In the genomic region with DNA sequence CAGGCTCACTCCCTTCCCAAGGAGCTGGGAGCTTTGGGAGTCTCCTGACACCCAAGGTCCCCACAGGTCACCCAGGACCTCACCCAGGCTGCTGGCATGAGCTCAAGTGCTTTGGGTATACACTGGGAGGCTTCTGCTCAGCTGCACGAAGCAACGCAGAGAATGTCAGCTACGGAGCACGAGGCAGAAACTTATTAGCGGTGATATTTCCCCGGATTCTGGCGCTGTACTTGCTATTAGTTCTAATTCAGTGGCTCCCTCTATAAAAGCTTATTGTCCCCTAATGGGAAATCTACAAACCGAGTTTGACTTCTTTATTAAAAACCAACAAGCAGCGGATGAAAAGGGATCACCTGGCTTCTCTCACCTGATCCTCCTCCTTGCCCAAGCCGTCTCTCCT, we compare ENCODE assay signal across 31 mouse cellular contexts. TPM values are rescaled to one million over a fixed set of nuclear protein-coding genes. Genes with fewer than 3 reads are reported as not detected.
DNase-seq lines count a peak whose midpoint lies in the region; ATAC-seq lines count a peak whose summit lies in the region.
"Had no signal": no experiment of that assay in that cellular context is flagged by ENCODE, and none has a peak within 500 bp of the region (broad histone marks: within the 10 kb centered on the region; RNA-seq: fewer than 3 reads in every experiment).

No protein-coding gene starts in this region.

- no peak for DNase-seq in midbrain, embryonic 11.5 days (ENCODE audit: low spot score, missing footprints)
- peak; percentile 81 for DNase-seq in Muller cell, postnatal 12 days (ENCODE audit: inconsistent ontology term)
- DNase-seq in hindbrain, embryonic 14.5 days (ENCODE audit: low spot score) = peak; percentile 62
- DNase-seq in adrenal gland, adult (ENCODE audit: inconsistent age in 2 of 2, low spot score in 1 of 2) = no peak
- DNase-seq in adrenal gland, postnatal 36 days = no peak
- DNase-seq in thymus, postnatal 25 days = no peak
- DNase-seq: adrenal gland, postnatal 14 days; B cell, adult 2 months; cerebellum, adult 18-20 months; gastrocnemius, adult 2 months; gastrocnemius, postnatal 36 days; heart, adult 18-20 months; heart, postnatal 4 days; kidney, adult 18-20 months; kidney, postnatal 36 days; lung, embryonic 14.5 days; lung, postnatal 14 days; right cerebral cortex, postnatal 14 days had no signal

- 45% methylated on average over 10 of the region's 10 CpGs for WGBS in midbrain, embryonic 13.5 days
- 65% methylated on average over 10 of the region's 10 CpGs for WGBS in midbrain, embryonic 11.5 days
- WGBS in hindbrain, embryonic 14.5 days = 26% methylated on average over 10 of the region's 10 CpGs
- 33% methylated on average over 10 of the region's 10 CpGs for WGBS in neural tube, embryonic 14.5 days

- no peak overlapping the region; the same call in 1 of the 2 replicates for H3K9ac ChIP-seq in midbrain, embryonic 13.5 days (replicated peaks)
- H3K9ac ChIP-seq in midbrain, embryonic 11.5 days (ENCODE audit: low read length) = no peak overlapping the region
- no peak overlapping the region for H3K9ac ChIP-seq in hindbrain, embryonic 14.5 days
- no peak overlapping the region for H3K9ac ChIP-seq in neural tube, embryonic 14.5 days (replicated peaks; ENCODE audit: low read depth, low read length)
- H3K9ac ChIP-seq: embryonic facial prominence, embryonic 15.5 days; forebrain, embryonic 12.5 days; kidney, embryonic 15.5 days; limb, embryonic 12.5 days; liver, embryonic 15.5 days; lung, embryonic 14.5 days had no signal

- no peaks in the 10 kb centered on the region for H3K36me3 ChIP-seq in midbrain, embryonic 13.5 days
- no peaks in the 10 kb centered on the region for H3K36me3 ChIP-seq in midbrain, embryonic 11.5 days (ENCODE audit: control insufficient read depth, insufficient read depth, low read length)
- no peaks in the 10 kb centered on the region for H3K36me3 ChIP-seq in hindbrain, embryonic 14.5 days (replicated peaks; ENCODE audit: control insufficient read depth, insufficient read depth)
- H3K36me3 ChIP-seq in neural tube, embryonic 14.5 days (ENCODE audit: control insufficient read depth, insufficient read depth, low read length) = no peaks in the 10 kb centered on the region
- H3K36me3 ChIP-seq: embryonic facial prominence, embryonic 10.5 days; embryonic facial prominence, embryonic 15.5 days; forebrain, embryonic 12.5 days; kidney, embryonic 15.5 days; limb, embryonic 12.5 days; liver, embryonic 15.5 days had no signal

- H3K4me3 ChIP-seq in midbrain, embryonic 13.5 days (replicated peaks) = no peak overlapping the region
- H3K4me3 ChIP-seq in midbrain, embryonic 11.5 days (ENCODE audit: low read depth, low read length) = no peak overlapping the region
- H3K4me3 ChIP-seq in hindbrain, embryonic 14.5 days (replicated peaks; ENCODE audit: low read length) = no peak overlapping the region
- H3K4me3 ChIP-seq in neural tube, embryonic 14.5 days (ENCODE audit: low read depth, low read length) = no peak overlapping the region
- H3K4me3 ChIP-seq: embryonic facial prominence, embryonic 10.5 days; embryonic facial prominence, embryonic 15.5 days; forebrain, embryonic 12.5 days; gastrocnemius, adult 2 months; kidney, embryonic 15.5 days; layer of hippocampus, adult 2 months; left cerebral cortex, adult 2 months; limb, embryonic 12.5 days; liver, embryonic 15.5 days had no signal

- peak overlapping the region; percentile 30; the same call in 1 of the 2 replicates for H3K27ac ChIP-seq in midbrain, embryonic 13.5 days
- no peak overlapping the region for H3K27ac ChIP-seq in midbrain, embryonic 11.5 days (ENCODE audit: low read depth, low read length)
- H3K27ac ChIP-seq in hindbrain, embryonic 14.5 days = no peak overlapping the region
- H3K27ac ChIP-seq in neural tube, embryonic 14.5 days (ENCODE audit: low read depth, low read length) = peak overlapping the region; percentile 57
- H3K27ac ChIP-seq: embryonic facial prominence, embryonic 10.5 days; embryonic facial prominence, embryonic 15.5 days; forebrain, embryonic 12.5 days; gastrocnemius, adult 2 months; kidney, embryonic 15.5 days; layer of hippocampus, adult 2 months; left cerebral cortex, adult 2 months; limb, embryonic 12.5 days; liver, embryonic 15.5 days had no signal

- H3K4me2 ChIP-seq in midbrain, embryonic 13.5 days (replicated peaks) = no peak overlapping the region
- H3K4me2 ChIP-seq in midbrain, embryonic 11.5 days = no peak overlapping the region
- H3K4me2 ChIP-seq in hindbrain, embryonic 14.5 days (replicated peaks) = peak overlapping the region; percentile 20; the same call in 1 of the 2 replicates
- H3K4me2 ChIP-seq in neural tube, embryonic 14.5 days (ENCODE audit: low read depth, low read length) = no peak overlapping the region
- H3K4me2 ChIP-seq: embryonic facial prominence, embryonic 15.5 days; forebrain, embryonic 12.5 days; heart, embryonic 11.5 days; kidney, embryonic 15.5 days; limb, embryonic 12.5 days; liver, embryonic 15.5 days; lung, embryonic 14.5 days had no signal

- peaks cover 8% of the 10 kb centered on the region; the same call in 1 of the 2 replicates for H3K27me3 ChIP-seq in midbrain, embryonic 13.5 days
- H3K27me3 ChIP-seq in midbrain, embryonic 11.5 days (ENCODE audit: control insufficient read depth, insufficient read depth, low read length) = no peaks in the 10 kb centered on the region; the same call in 1 of the 2 replicates
- no peaks in the 10 kb centered on the region for H3K27me3 ChIP-seq in hindbrain, embryonic 14.5 days (ENCODE audit: control insufficient read depth, insufficient read depth, low read length)
- H3K27me3 ChIP-seq in neural tube, embryonic 14.5 days (ENCODE audit: control insufficient read depth, insufficient read depth, low read length) = no peaks in the 10 kb centered on the region
- H3K27me3 ChIP-seq: embryonic facial prominence, embryonic 15.5 days; liver, embryonic 15.5 days had no signal

- no peak for ATAC-seq in midbrain, embryonic 13.5 days
- ATAC-seq in midbrain, embryonic 11.5 days (ENCODE audit: low FRiP score) = no peak
- no peak for ATAC-seq in hindbrain, embryonic 14.5 days (ENCODE audit: low FRiP score)
- ATAC-seq in neural tube, embryonic 14.5 days (ENCODE audit: low read depth) = no peak

- H3K4me1 ChIP-seq in midbrain, embryonic 13.5 days (replicated peaks) = peaks cover 21% of the 10 kb centered on the region
- H3K4me1 ChIP-seq in midbrain, embryonic 11.5 days (ENCODE audit: control insufficient read depth, insufficient read depth, low read length) = no peaks in the 10 kb centered on the region
- H3K4me1 ChIP-seq in hindbrain, embryonic 14.5 days (replicated peaks; ENCODE audit: control insufficient read depth, insufficient read depth, low read length) = peaks cover 16% of the 10 kb centered on the region; the same call in 1 of the 2 replicates
- peaks cover 19% of the 10 kb centered on the region; the same call in 1 of the 2 replicates for H3K4me1 ChIP-seq in neural tube, embryonic 14.5 days (ENCODE audit: control insufficient read depth, insufficient read depth, low read length)
- H3K4me1 ChIP-seq: embryonic facial prominence, embryonic 15.5 days; limb, embryonic 12.5 days; liver, embryonic 15.5 days had no signal

- peaks cover 11% of the 10 kb centered on the region for H3K9me3 ChIP-seq in midbrain, embryonic 13.5 days
- peaks cover 8% of the 10 kb centered on the region for H3K9me3 ChIP-seq in midbrain, embryonic 11.5 days (ENCODE audit: control insufficient read depth, low read length)
- H3K9me3 ChIP-seq in hindbrain, embryonic 14.5 days (ENCODE audit: control insufficient read depth, low read length) = peaks cover 11% of the 10 kb centered on the region
- H3K9me3 ChIP-seq in neural tube, embryonic 14.5 days (ENCODE audit: control insufficient read depth, low read length) = no peaks in the 10 kb centered on the region
- H3K9me3 ChIP-seq: embryonic facial prominence, embryonic 15.5 days; liver, embryonic 15.5 days had no signal

RNA-seq across cellular contexts. Expression of gene Gm17455, which starts 30.5 kb away (rescaled TPM):
- 4.9 and 7.9 TPM in 2 replicates for polyA plus RNA-seq in midbrain, embryonic 13.5 days (2015; fragmentation: Nextera tagmentation; extraction: Ambion mirVana)
- 3.0 and 3.7 TPM in 2 replicates for polyA plus RNA-seq in midbrain, embryonic 11.5 days (2014; fragmentation: Nextera tagmentation; extraction: Ambion mirVana)
- polyA plus RNA-seq in hindbrain, embryonic 14.5 days (2014; fragmentation: Nextera tagmentation; extraction: Ambion mirVana) = 9.7 and 18.2 TPM in 2 replicates
- polyA plus RNA-seq in neural tube, embryonic 14.5 days (2014; fragmentation: Nextera tagmentation; extraction: Ambion mirVana) = 17.7 and 20.0 TPM in 2 replicates
- total RNA-seq in adrenal gland, postnatal 36 days (2021) = not detected
- total RNA-seq: adrenal gland, postnatal 14 days; gastrocnemius, postnatal 36 days; heart, adult 18-20 months; heart, postnatal 4 days; layer of hippocampus, adult 2 months; left cerebral cortex, adult 2 months; liver, adult 2 months had no signal
- polyA plus RNA-seq: liver, adult 2 months; testis, adult 2 months had no signal

Comparison
In these comparisons a context has a peak if more than half of its experiments do, and no peak if none do; other contexts are left out.
1. H3K27ac ChIP-seq: peak in midbrain, embryonic 13.5 days (single experiment) and neural tube, embryonic 14.5 days (single experiment); none in midbrain, embryonic 11.5 days (single experiment) and hindbrain, embryonic 14.5 days (single experiment).
2. DNase-seq: peak in Muller cell, postnatal 12 days (single experiment) and hindbrain, embryonic 14.5 days (single experiment); none in midbrain, embryonic 11.5 days (single experiment), adrenal gland, adult (0 of 2), adrenal gland, postnatal 36 days (0 of 2) and thymus, postnatal 25 days (single experiment).